Mouse (Mus musculus) ES-Bruce4 (cell line): ENCODE measurements at regions not wholly inside any gene's neighbourhood (a gene's known extent, or its start where the extent isn't known, plus 50 kb on each side); places are given as distances from the start of the nearest gene placed in this dataset.

Experiments used
- H3K27ac ChIP-seq: 2 replicates; pipeline ENCODE4 v1.5.1; 2012; ENCODE audit warnings: low read length, inconsistent platforms; ENCODE audit not compliant: insufficient read depth
- H3K27me3 ChIP-seq: 2 replicates; pipeline ENCODE4 v1.6.1; 2012; ENCODE audit warnings: mild to moderate bottlenecking, low read length, inconsistent platforms; ENCODE audit not compliant: control insufficient read depth, poor library complexity, insufficient read depth, severe bottlenecking
- H3K36me3 ChIP-seq: 2 replicates; pipeline ENCODE4 v1.6.1; 2012; ENCODE audit warnings: inconsistent platforms, mild to moderate bottlenecking, low read length, moderate library complexity; ENCODE audit not compliant: control insufficient read depth, poor library complexity, insufficient read depth, severe bottlenecking
- H3K4me1 ChIP-seq: one replicate; pipeline ENCODE4 v1.8.1; 2011; ENCODE audit warnings: low read length; ENCODE audit not compliant: control insufficient read depth, insufficient read depth
- H3K4me3 ChIP-seq: 2 replicates; pipeline ENCODE4 v1.5.1; 2011; ENCODE audit warnings: low read depth, mild to moderate bottlenecking, low read length
- H3K9ac ChIP-seq: 2 replicates; pipeline ENCODE4 v1.6.1; 2012; ENCODE audit warnings: low read depth, mild to moderate bottlenecking, inconsistent platforms; ENCODE audit not compliant: poor library complexity, severe bottlenecking
- H3K9me3 ChIP-seq: replicated peaks from 2 replicates; pipeline ENCODE4 v1.6.1; 2012; ENCODE audit warnings: mild to moderate bottlenecking, low read length, inconsistent platforms; ENCODE audit not compliant: control insufficient read depth, poor library complexity, insufficient read depth, severe bottlenecking
- CTCF ChIP-seq: IDR thresholded peaks from one replicate; pipeline ENCODE4 v1.8.1; 2011; ENCODE audit warnings: low read depth, low read length
- EP300 ChIP-seq: IDR thresholded peaks from 2 replicates; pipeline ENCODE4 v1.6.1; 2011; ENCODE audit warnings: low read depth, low read length; ENCODE audit not compliant: insufficient read depth
- POLR2A ChIP-seq: IDR thresholded peaks from one replicate; pipeline ENCODE4 v1.8.1; 2011; ENCODE audit warnings: low read length; ENCODE audit not compliant: insufficient read depth

GRCm38 (mm10) chr6:117687045-117687444 lies 153.9 kb upstream of the Zfp637 start:
- Histone ChIP-seq H3K4me3 (no peak overlapping the region), H3K9ac (no peak overlapping the region), H3K36me3 (no peaks in the 10 kb centered on the region), H3K27me3 (no peaks in the 10 kb centered on the region; the same call in 1 of the 2 replicates), H3K9me3 (no peaks in the 10 kb centered on the region), H3K4me1 (no peaks in the 10 kb centered on the region), H3K27ac (no peak overlapping the region)
- TF ChIP-seq POLR2A (no peak), CTCF (peak; percentile 31), EP300 (no peak)

- Histone ChIP-seq H3K4me3 (no peak overlapping the region), H3K9me3 (no peaks in the 10 kb centered on the region), H3K4me1 (no peaks in the 10 kb centered on the region), H3K27ac (no peak overlapping the region), H3K27me3 (no peaks in the 10 kb centered on the region), H3K36me3 (no peaks in the 10 kb centered on the region), H3K9ac (no peak overlapping the region)
- no peak for TF ChIP-seq CTCF
- TF ChIP-seq POLR2A, result no peak
- no peak for TF ChIP-seq EP300
Observed at GRCm38 (mm10) chr6:117688664-117689178, 152.3 kb upstream of the Zfp637 start.

GRCm38 (mm10) chr6:117700286-117700685 lies 140.7 kb upstream of the Zfp637 start:
- no peak for TF ChIP-seq EP300
- no peak for TF ChIP-seq CTCF
- TF ChIP-seq POLR2A, result no peak
- H3K9me3 ChIP-seq, result no peaks in the 10 kb centered on the region
- H3K36me3 ChIP-seq, result no peaks in the 10 kb centered on the region
- no peak overlapping the region for H3K27ac ChIP-seq
- no peaks in the 10 kb centered on the region for H3K27me3 ChIP-seq
- no peaks in the 10 kb centered on the region for H3K4me1 ChIP-seq
- H3K9ac ChIP-seq, result no peak overlapping the region
- no peak overlapping the region for H3K4me3 ChIP-seq

GRCm38 (mm10) chr6:117701547-117701946 lies 139.4 kb upstream of the Zfp637 start:
- no peak overlapping the region for H3K4me3 ChIP-seq
- no peak overlapping the region for H3K9ac ChIP-seq
- H3K9me3 ChIP-seq, result no peaks in the 10 kb centered on the region
- no peaks in the 10 kb centered on the region for H3K36me3 ChIP-seq
- H3K27me3 ChIP-seq, result no peaks in the 10 kb centered on the region
- H3K4me1 ChIP-seq, result no peaks in the 10 kb centered on the region
- TF ChIP-seq EP300 (no peak), POLR2A (no peak), CTCF (no peak)
- H3K27ac ChIP-seq, result no peak overlapping the region

GRCm38 (mm10) chr6:117706006-117706405 lies 135.0 kb upstream of the Zfp637 start:
- no peak overlapping the region for H3K9ac ChIP-seq
- TF ChIP-seq EP300 (no peak), CTCF (no peak), POLR2A (no peak)
- H3K9me3 ChIP-seq, result no peaks in the 10 kb centered on the region
- no peak overlapping the region for H3K4me3 ChIP-seq
- H3K36me3 ChIP-seq, result no peaks in the 10 kb centered on the region
- no peaks in the 10 kb centered on the region for H3K27me3 ChIP-seq
- no peak overlapping the region for H3K27ac ChIP-seq
- no peaks in the 10 kb centered on the region for H3K4me1 ChIP-seq

- H3K27ac ChIP-seq, result no peak overlapping the region
- H3K36me3 ChIP-seq, result no peaks in the 10 kb centered on the region
- no peaks in the 10 kb centered on the region for H3K4me1 ChIP-seq
- no peak overlapping the region for H3K9ac ChIP-seq
- H3K9me3 ChIP-seq, result no peaks in the 10 kb centered on the region; the same call in 1 of the 2 replicates
- no peaks in the 10 kb centered on the region for H3K27me3 ChIP-seq
- H3K4me3 ChIP-seq, result no peak overlapping the region
- TF ChIP-seq POLR2A (no peak), EP300 (no peak), CTCF (no peak)
Observed at GRCm38 (mm10) chr6:117709212-117709611, 131.8 kb upstream of the Zfp637 start.
